Mouse (Mus musculus) right cerebral cortex, postnatal 10 days (tissue): Measurements from ENCODE around the gene Smug1.

Source experiments
- DNase-seq, 2 experiments: peaks; one replicate each; pipeline ENCODE4 v3.0.0; 2021; ENCODE audit warnings: low spot score in 2 of 2

Gene Smug1

GRCm38 (mm10) chr15:103177611-103178041, 10.7 kb upstream of the Smug1 start:
- no peak for DNase-seq

- peak; percentile 91 to 93 for DNase-seq
Observed at GRCm38 (mm10) chr15:103176874-103177421, 10.1 kb upstream of the Smug1 start.

DNA sequence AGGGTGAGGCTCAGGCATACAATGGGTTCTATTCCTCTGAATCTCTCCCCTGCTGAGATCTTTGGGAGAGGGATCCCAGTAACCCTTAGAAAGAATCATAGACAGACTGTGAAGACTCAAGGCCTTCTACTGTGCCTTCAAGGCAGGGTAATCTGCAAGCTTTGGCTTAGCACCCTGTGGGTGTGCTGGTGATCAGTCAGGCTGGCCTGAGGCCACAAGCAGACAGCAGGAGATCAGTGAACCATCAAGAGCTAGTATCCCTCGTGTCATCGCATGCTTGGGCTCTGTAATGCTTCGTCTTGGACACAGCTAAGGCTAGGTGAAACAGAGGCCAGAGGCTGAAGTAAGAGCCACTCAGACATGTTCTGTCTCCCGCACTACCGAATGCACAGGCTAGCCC, 6.4 kb upstream of the Smug1 start:
- DNase-seq: no peak

DNA sequence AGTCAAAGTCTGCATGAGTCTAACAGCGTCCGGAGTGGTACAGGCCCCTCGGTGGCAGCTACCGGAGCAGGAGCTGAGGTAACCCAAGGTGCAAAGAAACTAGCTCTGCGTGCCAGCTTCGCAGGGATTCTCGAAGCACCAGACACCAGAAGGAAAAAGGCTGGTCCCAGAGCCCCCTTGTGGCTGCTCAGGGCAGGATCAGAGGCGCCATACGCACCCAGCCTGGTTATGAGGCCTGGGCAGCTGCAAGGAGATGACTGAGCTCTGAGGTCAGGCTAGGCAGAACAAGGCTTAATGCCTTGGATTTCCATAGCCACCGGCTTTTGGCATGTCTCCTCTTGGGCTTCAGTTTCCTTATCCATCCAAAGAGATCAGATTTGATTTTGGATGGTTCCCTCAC, 5.6 kb upstream of the Smug1 start:
- peak in 1 of 2 experiments; percentile 75 for DNase-seq

DNA sequence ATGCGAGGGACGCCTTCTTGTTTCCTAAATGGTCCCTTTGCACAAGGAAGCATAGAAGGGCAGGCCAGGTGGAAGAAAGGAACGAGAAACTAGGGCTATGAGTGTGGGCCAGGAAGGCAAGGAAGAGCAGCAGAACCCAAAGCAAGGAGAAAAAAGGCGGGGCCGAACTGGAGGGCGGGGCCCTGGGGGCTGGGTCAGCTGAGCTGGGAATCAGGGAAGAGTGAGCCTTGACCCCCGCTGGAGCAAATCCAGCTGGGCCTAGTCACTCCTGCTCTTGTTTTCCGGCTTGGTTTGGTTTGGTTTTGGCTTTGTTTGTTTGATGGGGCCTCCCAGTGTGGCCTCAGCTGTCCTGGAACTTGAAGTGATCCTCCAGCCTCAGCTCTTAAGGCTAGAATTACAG, 4.4 kb upstream of the Smug1 start:
- DNase-seq: no peak

GRCm38 (mm10) chr15:103170316-103170679, 3.4 kb upstream of the Smug1 start:
- no peak for DNase-seq

GRCm38 (mm10) chr15:103169612-103170315, 2.9 kb upstream of the Smug1 start:
- DNase-seq: no peak

DNA sequence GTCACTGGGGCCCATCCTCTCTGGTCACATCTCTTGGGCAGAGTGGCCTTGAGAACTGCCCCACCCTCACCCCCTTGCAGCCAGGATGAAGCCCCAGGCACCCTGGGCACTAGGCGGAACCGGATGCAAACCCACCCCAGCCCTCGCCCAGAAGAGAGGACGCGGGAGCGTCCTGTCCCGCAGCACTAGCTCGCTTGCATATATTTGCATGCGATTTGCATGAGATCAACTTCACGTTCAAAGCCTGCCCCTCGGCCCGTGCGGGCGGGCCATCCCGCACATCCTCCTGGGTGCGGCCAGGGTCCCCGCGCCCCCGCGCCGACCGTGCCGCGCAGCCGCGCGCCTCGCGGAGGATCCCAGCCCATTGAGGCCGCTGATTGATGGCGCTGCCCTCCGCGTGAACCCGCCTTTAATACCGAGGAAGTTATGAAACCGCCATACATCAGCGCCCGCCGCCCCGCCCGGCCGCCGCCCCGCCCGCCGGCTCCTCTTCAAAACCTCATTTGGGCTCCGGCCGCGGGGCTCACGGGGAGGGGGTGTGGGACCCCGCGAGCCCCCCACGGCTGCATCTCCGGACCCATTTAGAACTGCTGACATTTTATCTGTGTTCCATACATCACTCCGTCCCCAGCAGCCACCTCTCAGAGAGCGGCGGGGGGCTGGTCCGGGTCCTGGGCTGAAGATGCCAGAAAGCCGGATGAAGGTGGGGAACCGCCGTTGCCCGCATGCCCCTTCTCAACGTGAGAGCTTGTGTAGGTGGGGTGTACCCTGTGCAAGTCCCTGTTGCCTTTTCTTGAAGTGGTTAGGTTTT, 2.1 kb upstream of the Smug1 start:
- DNase-seq: no peak

GRCm38 (mm10) chr15:103167786-103168185, 894 bp upstream of the Smug1 start:
- no peak for DNase-seq

GRCm38 (mm10) chr15:103165924-103166323, 968 bp downstream of the Smug1 start:
- no peak for DNase-seq

DNA sequence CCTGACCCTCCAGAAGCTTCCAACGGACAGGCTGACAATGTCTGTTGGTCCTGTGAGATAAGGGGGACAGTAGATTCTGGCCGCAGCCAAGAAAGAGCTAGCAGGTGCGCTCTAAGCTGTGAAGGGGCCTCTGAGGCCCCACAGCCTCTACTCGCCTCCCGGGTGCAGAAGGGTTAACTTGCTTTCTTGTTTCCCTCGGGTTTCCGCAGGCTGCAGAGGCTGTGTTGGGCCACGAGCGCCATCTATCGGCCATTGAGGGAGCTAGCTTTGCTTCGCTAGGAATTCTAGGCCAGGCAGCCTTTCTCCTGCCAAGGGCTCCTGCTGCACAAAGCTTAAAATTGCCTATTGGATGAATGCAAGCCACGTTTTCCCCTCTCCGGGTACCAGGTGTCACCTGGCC, 1.5 kb downstream of the Smug1 start:
- DNase-seq: peak; percentile 92 to 94

DNA sequence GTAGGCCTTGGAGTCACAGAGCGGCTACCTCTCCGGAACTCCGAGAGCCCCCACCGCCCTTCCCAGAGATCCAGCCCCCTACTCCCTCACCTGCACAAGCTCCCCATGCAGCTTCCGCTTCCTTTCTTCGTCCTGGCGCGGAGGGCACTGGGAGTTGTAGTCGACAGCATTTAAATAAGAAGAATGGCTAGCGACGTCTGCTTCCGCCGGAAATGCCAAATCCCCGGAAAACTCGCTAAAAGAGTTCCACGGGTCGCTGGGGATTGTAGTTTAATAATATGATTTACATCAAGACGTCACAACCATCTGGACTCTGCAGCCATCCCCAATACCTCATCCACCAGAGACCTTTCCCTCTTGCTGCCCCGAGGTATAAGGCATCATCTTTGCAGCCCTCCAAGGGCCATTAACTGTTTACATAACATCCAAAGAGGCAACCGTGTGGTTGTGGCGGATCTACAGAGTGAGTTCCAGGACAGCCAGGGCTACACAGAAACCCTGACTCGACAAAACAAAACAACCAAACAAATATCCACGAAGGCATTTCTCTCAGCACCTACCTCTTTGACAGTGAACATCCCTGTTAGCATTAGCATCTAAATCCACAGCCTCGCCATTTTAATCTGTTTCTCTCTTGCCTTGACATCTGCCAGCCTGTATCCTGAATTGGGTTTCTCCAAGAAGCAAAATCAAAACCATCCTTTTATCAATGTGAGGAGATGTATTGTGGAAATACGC, 3.5 kb downstream of the Smug1 start:
- DNase-seq: peak; percentile 97

GRCm38 (mm10) chr15:103157585-103157984, 9.3 kb downstream of the Smug1 start:
- DNase-seq: no peak

- no peak for DNase-seq
Observed at GRCm38 (mm10) chr15:103156890-103157289, 10.0 kb downstream of the Smug1 start.

- no peak for DNase-seq
Observed at GRCm38 (mm10) chr15:103155366-103156321, 11.2 kb downstream of the Smug1 start.

- DNase-seq: no peak
Observed at GRCm38 (mm10) chr15:103152890-103153610, 13.8 kb downstream of the Smug1 start.

- DNase-seq: no peak
Observed at GRCm38 (mm10) chr15:103152371-103152770, 14.5 kb downstream of the Smug1 start.

GRCm38 (mm10) chr15:103147779-103148178, 19.1 kb downstream of the Smug1 start:
- peak in 1 of 2 experiments; percentile 39 for DNase-seq

GRCm38 (mm10) chr15:103147422-103147690, 19.5 kb downstream of the Smug1 start:
- no peak for DNase-seq

DNA sequence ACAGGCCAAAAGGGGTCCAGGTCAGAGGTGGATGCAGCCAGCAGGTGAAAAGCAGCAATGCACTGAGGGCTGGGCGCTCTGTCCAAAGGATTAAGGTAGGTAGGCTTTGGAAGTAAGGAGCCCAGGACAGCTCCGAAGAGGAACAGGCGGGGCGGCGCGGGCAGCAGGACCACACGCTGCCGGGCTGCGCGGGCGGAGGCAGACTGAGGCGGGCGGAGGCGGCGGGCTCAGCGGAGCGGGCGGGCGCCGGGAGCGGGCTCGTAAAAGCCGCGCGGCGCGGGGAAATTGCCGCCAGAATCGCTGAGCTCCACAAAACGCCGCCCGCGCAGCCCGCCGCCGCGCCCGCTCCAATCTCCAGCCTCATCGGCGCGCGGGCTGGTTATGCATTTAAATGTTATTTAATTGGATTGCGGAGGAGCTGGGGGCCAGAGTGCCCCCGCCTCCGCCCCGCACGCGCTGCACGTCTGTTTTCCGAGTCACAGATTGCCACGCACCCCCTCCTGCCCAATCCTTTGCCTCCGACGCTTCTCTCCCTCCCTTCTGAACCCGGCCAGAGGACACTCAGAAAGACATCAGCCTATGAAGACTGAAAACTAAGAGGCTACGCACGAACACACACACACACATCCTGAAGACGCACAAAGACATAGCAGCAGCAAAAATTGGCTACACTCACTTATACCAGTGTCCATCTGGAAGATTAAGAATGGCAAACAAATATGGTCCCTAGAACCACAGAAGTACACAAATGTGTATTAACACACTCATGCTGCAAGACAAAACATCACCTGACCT, 20.1 kb downstream of the Smug1 start:
- DNase-seq: peak; percentile 84 to 85
